Mouse (Mus musculus) 3T3-L1 (cell line): Measurements from ENCODE around the gene Drd4.

Experiments
- DNase-seq: peaks from one replicate; pipeline ENCODE4 v3.0.0-alpha.2; 2015; ENCODE audit warnings: low read depth, low spot score

The Drd4 gene

DNA sequence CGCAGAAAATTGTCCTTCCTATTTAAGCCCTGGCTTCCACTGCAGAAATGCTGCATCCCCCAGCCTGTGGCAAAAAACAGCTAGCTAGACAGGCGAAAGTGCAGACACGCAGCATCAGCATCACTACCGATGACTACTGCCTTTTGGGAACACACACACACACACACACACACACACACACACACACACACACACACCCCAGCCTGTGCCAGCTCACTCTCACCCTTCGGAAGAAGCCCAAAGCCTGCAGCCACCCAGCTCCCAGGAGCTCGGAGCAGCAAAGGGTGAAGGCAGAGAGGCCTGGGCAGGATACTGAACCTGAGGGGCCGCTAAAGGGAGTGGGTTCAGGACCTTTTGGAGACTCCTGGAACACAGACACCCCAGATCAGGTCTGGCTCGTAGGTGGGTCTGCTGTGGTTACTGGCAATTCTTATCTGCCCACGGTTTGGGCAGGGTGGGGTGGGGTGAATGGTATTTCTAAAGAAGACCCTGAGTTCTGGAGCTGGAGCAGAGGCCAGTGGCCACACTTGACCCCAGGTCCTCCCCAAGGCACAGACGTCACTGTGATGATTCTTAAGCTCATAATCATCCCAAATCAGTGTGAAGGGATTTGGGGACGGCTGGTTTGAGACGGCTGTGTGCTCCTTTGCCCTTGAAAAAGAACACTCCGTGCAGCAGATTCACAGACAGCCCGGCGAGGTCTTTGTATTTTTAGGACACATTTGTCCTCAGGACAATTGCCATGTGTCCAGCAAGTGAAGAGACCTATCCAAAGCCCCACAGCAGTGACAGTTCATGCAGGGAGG lies 980 bp downstream of the Drd4 start:
- no peak for DNase-seq

DNA sequence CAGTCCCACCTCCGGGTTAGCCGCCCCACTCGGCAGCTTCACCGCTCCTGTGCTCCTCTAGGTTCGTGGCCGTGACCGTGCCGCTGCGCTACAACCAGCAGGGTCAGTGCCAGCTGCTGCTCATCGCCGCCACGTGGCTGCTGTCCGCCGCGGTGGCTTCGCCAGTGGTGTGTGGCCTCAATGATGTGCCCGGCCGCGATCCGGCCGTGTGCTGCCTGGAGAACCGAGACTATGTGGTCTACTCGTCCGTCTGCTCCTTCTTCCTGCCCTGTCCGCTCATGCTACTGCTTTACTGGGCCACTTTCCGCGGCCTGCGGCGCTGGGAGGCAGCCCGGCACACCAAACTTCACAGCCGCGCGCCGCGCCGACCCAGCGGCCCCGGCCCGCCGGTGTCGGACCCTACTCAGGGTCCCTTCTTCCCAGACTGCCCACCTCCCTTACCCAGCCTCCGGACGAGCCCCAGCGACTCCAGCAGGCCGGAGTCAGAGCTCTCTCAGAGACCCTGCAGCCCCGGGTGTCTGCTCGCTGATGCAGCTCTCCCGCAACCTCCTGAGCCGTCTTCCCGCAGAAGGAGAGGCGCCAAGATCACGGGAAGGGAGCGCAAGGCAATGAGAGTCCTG lies 2.2 kb downstream of the Drd4 start:
- DNase-seq = no peak

DNA sequence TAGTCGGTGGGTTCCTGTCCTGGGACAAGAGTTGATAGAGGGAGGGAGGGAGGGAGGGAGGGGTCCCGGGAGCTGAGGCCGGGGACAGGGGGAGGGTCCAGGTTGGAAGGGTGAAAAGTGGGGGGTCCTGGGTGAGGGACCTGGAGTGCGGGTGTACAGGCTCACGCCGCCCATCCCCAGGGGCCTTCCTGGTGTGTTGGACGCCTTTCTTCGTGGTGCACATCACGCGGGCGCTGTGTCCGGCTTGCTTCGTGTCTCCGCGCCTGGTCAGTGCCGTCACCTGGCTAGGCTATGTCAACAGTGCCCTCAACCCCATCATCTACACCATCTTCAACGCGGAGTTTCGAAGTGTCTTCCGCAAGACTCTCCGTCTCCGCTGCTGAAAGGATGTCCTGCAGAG lies 2.7 kb downstream of the Drd4 start:
- DNase-seq = no peak

DNA sequence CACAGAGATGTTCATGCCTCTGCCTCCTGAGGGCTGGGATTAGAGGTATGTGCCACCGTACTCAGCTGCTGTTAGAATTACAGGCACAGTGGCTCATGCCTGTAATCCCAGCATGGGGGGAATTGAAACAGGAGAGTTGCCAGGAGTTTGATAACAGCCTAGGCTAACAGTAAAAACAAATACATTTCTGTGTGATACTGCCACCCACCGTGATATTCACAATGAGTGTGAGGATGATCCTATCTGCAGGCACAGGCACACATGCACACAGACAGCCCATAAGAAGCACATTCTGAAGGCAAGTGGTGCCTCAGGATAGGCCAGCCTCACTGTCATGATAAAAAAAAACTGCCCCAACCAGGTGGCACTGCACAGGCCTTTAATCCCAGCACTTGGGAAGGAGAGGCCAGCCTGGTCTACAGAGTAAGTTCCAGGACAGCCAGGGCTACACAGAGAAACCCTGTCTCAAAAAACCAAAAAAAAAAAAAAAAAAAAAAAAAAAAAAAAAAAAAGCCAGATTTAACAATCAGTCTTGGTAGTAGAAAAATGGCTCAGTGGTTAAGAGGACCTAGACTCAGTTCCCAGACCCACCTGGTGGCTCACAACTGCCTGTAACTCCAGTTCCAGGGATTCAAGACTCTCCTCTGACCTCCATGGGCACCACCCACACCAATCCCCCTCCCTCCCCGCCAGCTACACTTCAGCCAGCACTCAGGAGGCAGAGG lies 6.3 kb downstream of the Drd4 start:
- no peak for DNase-seq

DNA sequence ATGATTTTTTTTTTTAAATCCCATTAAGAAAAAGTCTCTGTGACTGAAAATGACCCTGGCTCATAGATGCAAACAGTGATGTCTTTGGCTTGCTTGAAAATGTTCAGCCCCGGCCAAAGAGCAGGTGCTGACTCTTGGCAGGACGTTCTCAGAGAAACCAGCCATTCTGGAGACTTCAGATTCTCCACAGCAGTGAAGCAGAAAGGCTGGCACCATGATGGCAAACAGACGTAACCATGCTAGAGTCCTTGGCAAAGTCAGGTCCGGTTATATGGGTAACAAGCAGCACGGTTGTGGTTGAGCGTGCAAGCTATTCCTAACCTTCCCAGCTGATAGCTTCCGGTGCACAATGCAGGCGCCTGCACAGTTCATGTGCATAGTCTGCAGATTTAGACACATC lies 7.4 kb downstream of the Drd4 start:
- no peak for DNase-seq

DNA sequence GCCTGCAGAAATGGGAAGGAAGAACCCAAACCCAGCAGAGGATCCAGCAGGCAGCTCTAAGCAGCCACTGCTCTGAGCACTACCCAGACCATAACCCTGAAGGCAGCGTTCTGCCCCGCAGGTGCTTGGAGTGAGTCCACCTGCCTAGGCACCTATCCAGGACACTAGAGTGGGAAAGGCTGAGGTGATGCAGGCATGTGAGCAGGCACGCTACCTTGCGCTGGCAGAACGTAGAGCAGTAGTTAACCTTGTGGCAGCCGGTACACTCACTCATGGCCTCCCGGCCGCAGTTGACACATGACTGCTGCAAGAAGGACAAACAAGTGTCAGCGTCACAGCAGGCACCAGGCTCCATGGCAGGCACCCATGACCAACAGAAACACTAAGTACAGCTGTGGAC lies 9.6 kb downstream of the Drd4 start:
- no peak for DNase-seq

DNA sequence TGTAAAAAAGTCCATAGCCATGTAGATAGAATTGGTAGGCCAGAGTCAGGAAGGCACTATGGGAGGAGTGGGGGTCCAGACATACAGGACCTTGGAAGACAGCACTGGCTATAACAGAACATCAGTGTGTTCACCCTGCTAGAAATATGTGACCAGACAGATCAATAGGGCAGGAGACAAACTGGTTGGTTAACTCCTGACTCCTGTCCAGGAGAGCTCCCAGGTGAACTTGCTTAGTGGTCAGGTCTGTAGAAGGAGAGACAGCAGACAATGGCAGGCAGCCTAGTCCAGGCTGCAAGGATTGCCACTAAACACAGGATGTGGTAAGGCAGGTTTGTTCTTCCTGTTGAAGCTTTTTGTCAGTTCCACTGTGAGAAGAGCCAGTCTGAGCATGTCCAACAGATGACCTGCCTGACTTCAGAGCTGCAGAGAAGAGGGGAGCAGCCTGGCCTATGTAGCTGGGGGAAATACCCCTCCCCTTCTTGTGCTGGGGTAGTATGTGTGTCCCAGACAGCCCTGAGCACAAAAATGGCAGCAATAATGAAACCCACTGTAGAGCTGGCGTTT lies 11.0 kb downstream of the Drd4 start:
- DNase-seq = no peak

DNA sequence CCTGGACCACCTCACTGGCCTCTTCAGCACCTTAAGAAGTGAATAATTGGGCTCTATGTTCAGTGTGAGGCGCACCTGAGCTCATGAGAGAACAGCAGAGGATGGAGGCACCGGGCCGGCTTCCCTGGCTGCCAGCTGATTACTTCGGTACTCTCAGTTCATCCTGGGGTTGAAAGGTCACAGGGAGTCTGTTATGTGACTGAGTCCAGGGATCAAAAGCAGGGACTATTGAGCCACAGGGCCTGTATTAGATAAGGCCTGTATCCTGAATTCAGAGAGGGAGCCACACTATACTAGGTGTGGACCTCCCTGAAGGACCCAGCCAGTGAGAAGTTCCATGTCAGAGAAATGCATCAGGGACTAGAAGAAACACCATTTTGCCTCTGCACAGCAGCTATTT lies 12.7 kb downstream of the Drd4 start:
- no peak for DNase-seq

DNA sequence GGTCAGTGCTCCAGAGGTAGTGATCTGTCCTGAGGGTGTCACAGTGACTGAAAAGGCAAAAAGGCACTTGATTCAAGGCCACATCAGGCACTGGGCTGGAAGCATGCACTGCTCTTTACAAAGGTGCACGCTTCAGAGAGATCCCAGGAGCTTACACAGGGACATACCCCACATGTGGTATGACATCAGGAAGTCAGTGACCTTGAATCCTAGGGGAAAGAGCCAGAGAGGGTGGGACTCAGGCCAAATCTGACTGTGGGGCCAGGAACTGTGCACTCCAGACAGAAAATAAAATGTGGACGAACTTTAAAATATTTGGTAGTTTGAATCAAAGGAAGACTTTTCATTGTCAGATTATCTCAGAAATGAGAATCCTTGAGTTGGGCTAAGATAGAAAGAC lies 22.6 kb downstream of the Drd4 start:
- DNase-seq = no peak

DNA sequence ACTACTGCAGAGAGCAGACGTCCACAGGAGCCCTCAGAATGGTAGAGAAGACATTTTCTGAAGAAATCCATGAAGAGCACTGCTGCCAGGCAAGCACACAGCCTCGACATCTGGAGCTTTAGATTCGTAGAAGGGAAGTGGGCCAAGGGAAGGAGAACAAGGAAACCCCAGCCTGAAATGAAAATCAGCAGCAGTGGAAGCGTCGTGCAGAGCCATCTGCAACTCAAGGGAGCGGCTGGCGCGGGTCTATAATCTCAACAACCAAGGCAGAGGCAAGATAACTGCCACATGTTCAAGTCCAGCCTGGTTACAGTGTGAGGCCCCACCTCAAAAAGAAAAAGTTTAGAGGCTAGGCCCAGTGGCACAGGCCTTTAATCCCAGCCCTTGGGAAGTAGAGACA lies 23.3 kb downstream of the Drd4 start:
- no peak for DNase-seq

DNA sequence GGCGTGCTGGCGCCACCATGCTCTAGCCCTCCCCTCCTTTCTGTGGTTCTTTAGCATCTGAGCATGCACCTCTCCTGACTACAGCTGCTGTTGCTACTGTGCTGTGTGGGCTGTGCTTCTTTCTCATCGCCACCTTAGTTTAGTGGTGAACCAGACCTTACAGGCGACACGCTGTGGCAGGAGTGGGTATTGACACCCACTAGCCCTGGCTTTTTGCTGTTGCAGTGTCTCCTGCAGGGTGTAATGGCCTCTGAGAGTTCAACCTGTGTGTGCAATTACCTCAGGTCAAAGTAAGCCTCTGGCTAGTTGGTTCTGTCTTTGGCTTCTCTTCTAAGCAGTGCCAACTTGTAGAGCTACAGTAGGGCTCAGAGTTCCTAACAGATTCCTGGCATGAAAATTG lies 24.2 kb downstream of the Drd4 start:
- peak; percentile 48 for DNase-seq

DNA sequence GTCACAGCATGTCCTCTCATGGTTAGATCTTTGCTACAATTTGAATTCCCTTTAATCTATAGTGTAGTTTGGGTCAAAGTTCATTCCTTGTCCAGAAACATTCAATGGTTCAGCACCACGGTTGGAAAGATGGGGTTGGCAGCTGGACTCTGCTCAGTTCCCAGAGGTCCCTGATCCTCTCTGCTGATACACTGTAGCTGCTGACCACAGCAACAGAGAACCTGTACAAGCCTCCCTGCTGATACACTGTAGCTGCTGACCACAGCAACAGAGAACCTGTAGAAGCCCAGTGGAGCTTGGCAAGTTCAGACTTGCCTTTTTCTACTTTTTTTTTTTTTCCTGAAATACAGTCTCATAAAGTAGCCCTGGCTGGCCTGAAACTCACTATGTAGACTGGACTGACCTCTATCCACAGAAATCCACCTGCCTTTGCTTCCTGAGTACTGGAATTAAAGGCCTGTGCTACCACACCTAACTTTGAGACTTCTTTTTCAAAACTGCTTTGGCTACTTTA lies 25.9 kb downstream of the Drd4 start:
- DNase-seq = no peak

DNA sequence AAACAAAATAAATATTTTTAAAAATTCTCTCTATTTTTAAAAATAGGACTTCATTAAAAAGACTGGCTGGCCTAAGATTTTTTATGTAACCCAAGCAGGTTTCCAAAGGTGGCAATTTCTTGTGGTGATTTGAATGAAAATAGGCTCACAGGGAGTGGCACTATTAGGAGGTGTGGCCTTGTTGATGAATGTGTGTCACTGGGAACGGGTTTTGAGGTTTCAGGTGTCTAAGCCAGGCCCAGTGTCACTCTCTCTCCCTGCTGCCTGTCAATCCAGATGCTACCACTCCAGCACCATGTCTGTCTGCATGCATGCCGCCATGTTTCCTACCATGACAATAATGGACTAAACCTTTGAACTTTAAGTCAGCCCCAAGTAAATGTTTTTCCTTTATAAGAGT lies 27.6 kb downstream of the Drd4 start:
- DNase-seq = no peak

DNA sequence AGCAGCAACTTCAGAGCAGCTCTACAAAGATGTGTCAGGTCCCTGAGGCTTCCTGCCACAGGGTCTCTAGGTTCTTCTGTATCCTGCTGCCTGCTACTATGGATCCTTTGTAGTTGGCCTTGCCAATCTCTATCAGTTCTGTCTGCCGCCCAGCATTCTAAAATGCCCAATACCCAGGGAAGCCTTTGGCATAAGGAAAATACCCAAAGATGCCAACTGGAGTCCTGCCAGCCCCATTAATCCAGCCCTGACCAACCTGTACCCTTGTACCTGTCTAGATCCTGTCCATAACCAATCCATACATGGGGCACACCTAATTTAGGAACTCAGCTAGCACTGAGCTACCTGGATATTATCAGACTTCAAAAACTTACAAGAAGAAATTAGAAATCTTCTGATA lies 32.9 kb downstream of the Drd4 start:
- DNase-seq = no peak

DNA sequence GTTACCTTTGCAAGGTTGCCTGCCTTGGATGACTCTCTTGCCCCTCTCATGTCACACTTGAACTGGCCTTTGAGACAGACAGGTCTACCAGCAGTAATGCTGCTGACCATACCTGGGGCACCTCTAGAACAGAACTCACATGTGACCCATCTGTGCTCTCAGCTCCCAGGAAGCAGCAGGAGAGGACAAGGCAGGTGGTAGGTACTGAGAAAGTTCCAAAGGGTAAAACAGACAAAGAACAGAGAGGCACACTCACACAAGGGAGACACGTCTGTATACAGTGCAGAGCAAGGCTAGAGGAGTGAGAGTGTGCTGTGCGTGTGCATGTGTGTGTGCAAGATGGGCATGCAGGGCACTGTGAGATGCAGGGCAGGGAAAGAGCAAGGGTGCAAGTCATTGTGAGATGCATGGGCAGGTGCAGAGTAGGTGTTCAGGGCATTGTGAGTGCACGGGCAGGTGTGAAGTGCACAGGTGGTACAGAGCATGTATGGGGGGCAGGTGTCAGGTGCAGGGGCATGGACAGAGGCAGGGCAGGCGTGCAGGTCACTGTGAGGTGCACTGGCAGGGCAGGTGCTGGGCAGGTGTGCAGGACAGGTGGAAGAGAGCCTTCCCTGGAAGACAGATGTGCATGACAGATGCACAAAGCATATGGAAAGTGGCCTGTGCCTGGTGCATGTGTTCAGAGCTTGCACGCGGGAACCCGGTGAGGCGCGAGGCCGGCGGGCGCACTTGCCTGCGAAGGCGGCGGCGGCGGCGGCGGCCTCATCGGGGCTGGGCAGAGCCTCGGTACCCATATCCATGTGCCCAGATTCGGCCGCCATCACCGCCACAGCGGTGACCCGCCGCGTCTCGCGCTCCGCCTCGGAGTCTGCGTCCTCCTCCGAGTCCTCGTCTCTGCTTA lies 35.0 kb downstream of the Drd4 start:
- peak; percentile 9 for DNase-seq

DNA sequence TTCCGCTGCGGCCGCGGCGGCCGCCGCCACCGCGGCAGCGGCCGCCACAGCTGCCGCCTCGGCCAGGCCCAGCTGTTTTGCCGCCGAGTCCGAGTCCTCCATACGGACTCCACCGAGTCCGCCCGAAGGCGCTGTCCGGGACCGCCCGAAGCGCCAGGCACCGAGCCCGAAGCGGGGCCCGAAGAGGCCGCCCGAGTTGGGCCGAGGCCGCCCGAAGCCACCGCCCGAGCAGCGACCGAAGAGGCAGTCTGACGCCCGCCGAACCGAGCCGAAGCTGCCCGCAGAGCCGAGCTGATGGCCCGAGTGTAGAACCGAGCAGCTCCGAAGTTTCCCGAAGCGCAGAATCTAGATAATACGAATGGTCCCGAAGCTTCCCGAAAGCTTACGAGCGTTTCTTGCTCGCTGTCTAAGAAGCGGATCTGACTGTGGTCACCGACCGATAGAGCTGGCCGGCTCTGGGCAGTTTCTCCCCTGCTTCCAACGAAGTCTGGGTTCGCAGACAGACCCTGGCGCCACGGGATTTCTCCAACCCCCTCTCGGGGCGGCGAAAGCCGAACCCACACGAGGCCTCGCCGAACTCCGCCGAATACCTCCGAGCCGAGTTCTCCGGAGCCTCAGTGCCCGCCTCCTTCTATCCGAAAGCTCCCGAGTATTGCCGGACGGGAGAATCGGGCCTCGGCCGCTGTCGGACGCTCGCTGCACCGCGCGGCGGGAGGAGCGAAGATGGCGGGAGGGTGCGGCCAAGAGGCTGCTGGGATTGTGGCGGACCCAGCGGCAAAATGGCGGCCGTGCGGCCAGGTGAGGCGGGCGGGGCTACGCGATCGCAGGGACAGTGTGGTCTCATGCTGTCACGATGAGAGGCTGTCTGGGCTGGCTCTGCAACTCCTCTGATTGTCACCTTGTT lies 35.9 kb downstream of the Drd4 start, which contains the start of the genes Deaf1 and Tmem80:
TSS of gene Deaf1 (minus strand) at position 222 of the 904 bp plus-strand sequence.
TSS of gene Tmem80 (plus strand) at position 271 of the 904 bp plus-strand sequence.
- peak; percentile 83 for DNase-seq

DNA sequence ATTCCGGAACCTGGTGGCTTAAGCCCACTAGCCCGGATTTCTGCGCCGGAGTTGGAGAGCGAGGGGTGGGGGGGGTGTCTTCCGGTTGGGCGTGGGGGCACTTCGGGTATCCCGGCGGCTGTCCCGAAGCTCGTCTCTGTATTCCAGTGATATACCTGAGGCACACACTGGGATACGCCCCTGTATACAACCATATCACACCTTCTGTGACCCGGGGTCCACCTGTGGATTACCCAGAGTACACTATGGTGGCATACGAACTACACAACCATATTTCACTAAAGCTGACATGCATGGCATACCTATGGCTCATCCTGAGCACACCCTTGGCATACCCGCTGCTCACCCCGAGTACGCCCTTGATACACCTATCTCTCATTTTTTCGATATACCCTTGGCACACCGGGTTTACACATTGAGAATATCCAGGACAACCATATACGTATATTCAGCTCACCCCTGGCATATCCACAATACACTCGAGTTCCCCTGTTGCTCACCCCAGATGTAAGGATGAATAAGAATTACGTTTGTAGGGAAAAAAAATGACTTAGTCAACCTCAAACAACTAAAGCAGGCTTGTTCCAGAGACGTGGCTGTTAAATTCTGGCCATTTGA lies 36.7 kb downstream of the Drd4 start:
- DNase-seq = peak; percentile 16

DNA sequence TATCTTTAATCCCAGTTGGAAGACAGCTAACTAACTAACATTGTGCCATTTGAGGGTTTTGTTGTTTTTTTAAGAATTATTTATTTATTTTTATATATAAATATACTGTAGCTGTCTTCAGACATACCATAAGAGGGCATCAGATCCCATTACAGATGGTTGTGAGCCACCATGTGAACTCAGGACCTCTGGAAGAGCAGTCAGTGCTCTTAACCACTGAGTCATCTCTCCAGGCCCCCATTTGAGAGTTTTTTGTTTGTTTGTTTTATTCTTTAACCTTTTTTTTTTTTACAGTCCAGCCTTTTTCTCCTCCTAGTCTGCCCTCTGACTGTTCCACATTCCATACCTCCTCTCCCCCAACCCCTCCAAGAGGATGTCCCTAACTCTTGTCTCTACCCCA lies 38.9 kb downstream of the Drd4 start:
- peak; percentile 63 for DNase-seq

DNA sequence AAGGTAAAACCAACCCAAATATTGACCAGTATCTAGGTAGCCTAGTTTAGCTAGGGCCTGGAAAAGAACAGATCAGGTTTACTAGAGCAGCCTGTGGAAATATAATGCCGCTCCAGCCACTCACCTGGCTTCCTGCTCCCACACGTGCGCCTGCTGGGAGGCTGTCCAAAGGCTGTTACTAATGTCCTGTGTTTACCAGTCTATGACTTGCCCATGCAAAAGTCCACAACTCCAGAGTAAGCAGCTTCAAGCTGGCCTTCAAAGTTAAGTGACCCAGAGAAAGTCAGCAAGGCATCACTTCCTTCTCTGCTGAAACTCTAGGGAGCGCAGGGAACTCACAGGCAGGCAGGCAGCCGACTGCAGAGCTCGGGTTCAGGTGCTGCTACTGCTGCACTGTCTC lies 40.2 kb downstream of the Drd4 start:
- DNase-seq = no peak
